Mouse (Mus musculus) lung, embryonic 14.5 days (tissue): ENCODE measurements around the gene Plppr2. TPM values are rescaled to one million over a fixed set of nuclear protein-coding genes. Genes with fewer than 3 reads are reported as not detected.

Experiments
- ATAC-seq: fragments of 200-750 bp; cut with Nextera tagmentation; 2 replicates; pipeline ENCODE4 v1.8.0; 2017; ENCODE audit warnings: mild to moderate bottlenecking, moderate TSS enrichment, moderate library complexity; ENCODE audit not compliant: insufficient read depth
- DNase-seq: peaks from one replicate; pipeline ENCODE4 v3.0.0-alpha.2; 2015
- H3K27ac ChIP-seq: fragments of 300-500 bp; sonication (generic); 2 replicates; pipeline ENCODE4 v1.5.1; 2014; ENCODE audit warnings: low read depth, mild to moderate bottlenecking, moderate library complexity
- H3K27me3 ChIP-seq: fragments of 300-500 bp; sonication (generic); 2 replicates; pipeline ENCODE4 v1.6.1; 2014; ENCODE audit warnings: low read length, control low read depth; ENCODE audit not compliant: insufficient read depth
- H3K36me3 ChIP-seq: fragments of 300-500 bp; sonication (generic); 2 replicates; pipeline ENCODE4 v1.6.1; 2014; ENCODE audit warnings: control low read depth; ENCODE audit not compliant: insufficient read depth
- H3K4me1 ChIP-seq: fragments of 300-500 bp; sonication (generic); 2 replicates; pipeline ENCODE4 v1.6.1; 2014; ENCODE audit warnings: antibody characterized with exemption, control low read depth; ENCODE audit not compliant: insufficient read depth
- H3K4me2 ChIP-seq: fragments of 300-500 bp; sonication (generic); 2 replicates; pipeline ENCODE4 v1.6.1; 2014; ENCODE audit warnings: mild to moderate bottlenecking
- H3K4me3 ChIP-seq: fragments of 300-500 bp; sonication (generic); 2 replicates; pipeline ENCODE4 v1.5.1; 2014; ENCODE audit warnings: low read depth, low read length
- H3K9ac ChIP-seq: fragments of 300-500 bp; sonication (generic); 2 replicates; pipeline ENCODE4 v1.6.1; 2014
- H3K9me3 ChIP-seq: fragments of 300-500 bp; sonication (generic); 2 replicates; pipeline ENCODE4 v1.6.1; 2016; ENCODE audit warnings: low read depth, low read length, control low read depth
- CTCF ChIP-seq: IDR thresholded peaks from 2 replicates; pipeline ENCODE4 v1.5.1; 2016; ENCODE audit warnings: antibody characterized with exemption, low read depth
- WGBS: fragments of 180-500 bp; shearing (Covaris S2); extraction: QIAGEN DNeasy Blood & Tissue Kit; methylation state at CpG from one replicate; pipeline ENCODE4 v1.1.7; 2014; 5-methylcytosine and 5-hydroxymethylcytosine counted together
- polyA plus RNA-seq: library from polyadenylated mRNA; unstranded; fragments of >200 nt; fragmentation: Nextera tagmentation; extraction: Ambion mirVana; gene quantifications from 2 replicates; pipeline ENCODE4 v1.2.1, GENCODE M21; 2014

Plppr2 gene
- polyA plus RNA-seq, 1 experiment from 2014 or later = 10.2 TPM

GRCm38 (mm10) chr9:21916851-21917492, 19.9 kb upstream of the Plppr2 start:
- Histone ChIP-seq H3K4me3 (peak overlapping the region; percentile 58), H3K27me3 (peaks cover 6% of the 10 kb centered on the region; the same call in 1 of the 2 replicates), H3K27ac (no peak overlapping the region), H3K4me1 (no peaks in the 10 kb centered on the region), H3K36me3 (no peaks in the 10 kb centered on the region), H3K9ac (peak overlapping the region; percentile 62; the same call in 1 of the 2 replicates), H3K4me2 (peak overlapping the region; percentile 98), H3K9me3 (no peaks in the 10 kb centered on the region)
- TF ChIP-seq CTCF = no peak
- DNase-seq (no peak), ATAC-seq (no peak)
- WGBS = 60% methylated on average over 3 of the region's 3 CpGs

GRCm38 (mm10) chr9:21917493-21918034, 19.3 kb upstream of the Plppr2 start:
- peak; percentile 73 for ATAC-seq
- H3K27me3 ChIP-seq = peaks cover 6% of the 10 kb centered on the region; the same call in 1 of the 2 replicates
- H3K4me2 ChIP-seq = peak overlapping the region; percentile 98
- H3K4me1 ChIP-seq = no peaks in the 10 kb centered on the region
- no peak for TF ChIP-seq CTCF
- H3K9ac ChIP-seq = peak overlapping the region; percentile 62
- H3K27ac ChIP-seq = no peak overlapping the region
- no peaks in the 10 kb centered on the region for H3K9me3 ChIP-seq
- 1% methylated on average over 35 of the region's 35 CpGs for WGBS
- peak; percentile 28 for DNase-seq
- H3K4me3 ChIP-seq = peak overlapping the region; percentile 58
- H3K36me3 ChIP-seq = no peaks in the 10 kb centered on the region

GRCm38 (mm10) chr9:21918035-21918592, 18.7 kb upstream of the Plppr2 start, which contains the start of gene Rab3d:
Rab3d (minus strand) TSS chr9:21918192.
- H3K4me3 ChIP-seq = peak within 1 kb of the TSS; percentile 58
- no peak within 1 kb of the TSS for H3K27ac ChIP-seq
- H3K27me3 ChIP-seq = peaks cover 6% of the 10 kb centered on the region; the same call in 1 of the 2 replicates
- H3K4me1 ChIP-seq = no peaks in the 10 kb centered on the region
- no peaks in the 10 kb centered on the region for H3K36me3 ChIP-seq
- no peak for TF ChIP-seq CTCF
- WGBS = under 1% methylated on average over 36 of the region's 36 CpGs
- H3K4me2 ChIP-seq = peak within 1 kb of the TSS; percentile 98
- DNase-seq (peak; percentile 99), ATAC-seq (peak; percentile 93)
- no peaks in the 10 kb centered on the region for H3K9me3 ChIP-seq
- peak within 1 kb of the TSS; percentile 62 for H3K9ac ChIP-seq

- H3K4me1 ChIP-seq = no peaks in the 10 kb centered on the region
- no peak for ATAC-seq
- peak overlapping the region; percentile 98 for H3K4me2 ChIP-seq
- TF ChIP-seq CTCF = no peak
- no peak overlapping the region for H3K9ac ChIP-seq
- DNase-seq = peak; percentile 10
- H3K9me3 ChIP-seq = no peaks in the 10 kb centered on the region
- WGBS = 16% methylated on average over 5 of the region's 5 CpGs
- peak overlapping the region; percentile 58; the same call in 1 of the 2 replicates for H3K4me3 ChIP-seq
- no peaks in the 10 kb centered on the region for H3K36me3 ChIP-seq
- no peak overlapping the region for H3K27ac ChIP-seq
- peaks cover 6% of the 10 kb centered on the region; the same call in 1 of the 2 replicates for H3K27me3 ChIP-seq
Observed at GRCm38 (mm10) chr9:21918692-21919384, 18.0 kb upstream of the Plppr2 start.

DNA sequence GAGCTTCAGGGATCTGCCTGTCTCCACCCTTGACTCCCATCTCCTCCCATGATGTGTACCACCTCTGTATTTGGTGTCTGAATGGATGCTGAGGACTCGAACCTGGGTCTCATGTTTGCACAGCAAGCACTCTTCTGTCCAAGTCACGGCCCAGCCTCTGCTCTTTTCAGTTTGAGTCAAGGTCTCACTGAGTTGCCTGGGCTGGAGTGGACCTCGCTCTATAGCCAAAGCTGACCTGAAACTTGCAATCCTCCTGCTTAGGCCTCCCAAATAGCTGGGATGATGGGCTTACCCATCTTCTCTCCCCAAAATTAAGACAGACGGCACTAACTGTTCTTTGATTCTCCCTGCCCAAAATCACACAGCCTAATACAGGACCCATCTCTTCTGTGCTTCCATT, 13.8 kb upstream of the Plppr2 start:
- Histone ChIP-seq H3K4me3 (no peak overlapping the region), H3K27ac (peak overlapping the region; percentile 43; the same call in 1 of the 2 replicates), H3K36me3 (no peaks in the 10 kb centered on the region), H3K4me2 (no peak overlapping the region), H3K27me3 (no peaks in the 10 kb centered on the region), H3K9ac (no peak overlapping the region), H3K4me1 (peaks cover 10% of the 10 kb centered on the region; the same call in 1 of the 2 replicates), H3K9me3 (no peaks in the 10 kb centered on the region)
- DNase-seq (no peak), ATAC-seq (no peak)
- TF ChIP-seq CTCF = no peak
- WGBS = 86% methylated on average over 4 of the region's 4 CpGs

DNA sequence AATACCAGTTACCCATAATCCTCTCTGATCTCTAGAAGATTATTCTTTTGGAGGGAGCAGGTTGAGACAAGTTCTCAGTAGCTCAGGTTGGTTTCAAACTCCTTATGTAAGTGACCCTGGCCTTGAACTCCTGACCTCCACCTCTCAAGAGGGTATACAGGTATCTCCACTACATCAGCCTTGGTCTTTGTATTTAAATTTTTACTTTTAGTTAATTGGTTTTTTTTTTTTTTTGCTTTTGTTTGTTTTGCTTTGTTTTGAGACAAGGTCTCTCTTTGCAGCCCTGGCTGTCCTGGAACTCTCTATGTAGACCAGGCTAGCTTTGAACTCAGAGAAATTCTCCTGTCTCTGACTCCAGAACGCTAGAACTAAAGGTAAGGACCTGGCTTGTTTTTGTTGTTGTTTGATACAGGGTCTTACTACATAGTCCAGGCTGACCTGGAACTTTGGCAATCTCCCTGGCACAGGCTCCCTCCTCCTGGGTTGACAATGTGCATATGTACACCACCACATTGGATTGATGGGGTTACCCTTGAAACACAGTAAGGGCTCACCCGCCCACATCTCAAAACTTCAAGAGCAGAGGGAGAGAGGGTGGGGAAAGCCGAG, 13.2 kb upstream of the Plppr2 start:
- H3K36me3 ChIP-seq = no peaks in the 10 kb centered on the region
- H3K27me3 ChIP-seq = no peaks in the 10 kb centered on the region
- H3K27ac ChIP-seq = peak overlapping the region; percentile 43
- no peak overlapping the region for H3K9ac ChIP-seq
- no peak overlapping the region for H3K4me3 ChIP-seq
- H3K4me2 ChIP-seq = no peak overlapping the region
- peaks cover 10% of the 10 kb centered on the region; the same call in 1 of the 2 replicates for H3K4me1 ChIP-seq
- H3K9me3 ChIP-seq = no peaks in the 10 kb centered on the region
- WGBS = 31% methylated on average over 3 of the region's 3 CpGs
- DNase-seq (no peak), ATAC-seq (no peak)
- TF ChIP-seq CTCF = no peak
